Mouse (Mus musculus) E14TG2a.4 (cell line): ENCODE results near the gene Dnajc15.

ENCODE experiments used
- CTCF ChIP-seq: conservative IDR thresholded peaks from 2 replicates; pipeline ENCODE4 v1.5.1; 2014; ENCODE audit warnings: low read length
- NANOG ChIP-seq: IDR thresholded peaks from 2 replicates; pipeline ENCODE4 v1.6.1; 2014; ENCODE audit warnings: borderline replicate concordance, low read length, mixed read lengths
- POU5F1 ChIP-seq: IDR thresholded peaks from 2 replicates; pipeline ENCODE4 v1.6.1; 2014; ENCODE audit warnings: low read length, borderline replicate concordance

- no peak for TF ChIP-seq CTCF
- no peak for TF ChIP-seq NANOG
- TF ChIP-seq POU5F1: no peak
These were observed 11.5 kb upstream of the Dnajc15 start for GRCm38 (mm10) chr14:77886376-77886775.
